Mouse (Mus musculus): ENCODE data around the gene Defb39. TPM values are rescaled to one million over a fixed set of nuclear protein-coding genes. Genes with fewer than 3 reads are reported as not detected.

Gene Defb39
- not detected in 2 replicates for polyA plus RNA-seq (2021; fragmentation: Nextera tagmentation)
- long read RNA-seq, experiment 1 = 0 reads
- long read RNA-seq, experiment 2 = 0 reads

GRCm38 (mm10) chr8:19064710-19065109 lies at the start of gene Defb39:
Gene Defb39 (minus strand): TSS chr8:19064810.

GRCm38 (mm10) chr8:19026466-19026865 lies 38.1 kb downstream of the Defb39 start, which contains the start of gene Defb38:
Gene Defb38 (minus strand): TSS chr8:19026566.

Other genes starting within 250 kb of the Defb39 start
- not detected in 2 replicates for gene Defb40, start 86.6 kb downstream of the Defb39 start, polyA plus RNA-seq (2021; fragmentation: Nextera tagmentation)
- gene Defb37, start 73.8 kb downstream of the Defb39 start, polyA plus RNA-seq (2021; fragmentation: Nextera tagmentation) = not detected in 2 replicates
- gene Defb38, start 38.2 kb downstream of the Defb39 start, polyA plus RNA-seq (2021; fragmentation: Nextera tagmentation) = not detected in 2 replicates
- gene Defb12, start 50.0 kb upstream of the Defb39 start, polyA plus RNA-seq (2021; fragmentation: Nextera tagmentation) = not detected in 2 replicates
- gene Defb34, start 58.9 kb upstream of the Defb39 start, polyA plus RNA-seq (2021; fragmentation: Nextera tagmentation) = not detected in 2 replicates
- gene Gm45826, start 76.0 kb upstream of the Defb39 start, polyA plus RNA-seq (2021; fragmentation: Nextera tagmentation) = not detected in 2 replicates
- gene Defb14, start 129.5 kb upstream of the Defb39 start, polyA plus RNA-seq (2021; fragmentation: Nextera tagmentation) = not detected in 2 replicates
- not detected in 2 replicates for gene Defb4, start 133.9 kb upstream of the Defb39 start, polyA plus RNA-seq (2021; fragmentation: Nextera tagmentation)
- gene Defb6, start 160.7 kb upstream of the Defb39 start, polyA plus RNA-seq (2021; fragmentation: Nextera tagmentation) = not detected in 2 replicates
- not detected in 2 replicates for gene Defb46, start 175.1 kb upstream of the Defb39 start, polyA plus RNA-seq (2021; fragmentation: Nextera tagmentation)
- gene Defb5, start 182.8 kb upstream of the Defb39 start, polyA plus RNA-seq (2021; fragmentation: Nextera tagmentation) = not detected in 2 replicates
- not detected in 2 replicates for gene Defb3, start 228.6 kb upstream of the Defb39 start, polyA plus RNA-seq (2021; fragmentation: Nextera tagmentation)